Mouse (Mus musculus): ENCODE data around the gene Dek. TPM values are rescaled to one million over a fixed set of nuclear protein-coding genes. Genes with fewer than 3 reads are reported as not detected.
A peak's percentile ranks its signal among the peaks of the same experiment; 100 is the strongest.

Gene Dek
- total RNA-seq, 2 experiments from 2014 or later = 52.5 to 62.9 TPM

DNA sequence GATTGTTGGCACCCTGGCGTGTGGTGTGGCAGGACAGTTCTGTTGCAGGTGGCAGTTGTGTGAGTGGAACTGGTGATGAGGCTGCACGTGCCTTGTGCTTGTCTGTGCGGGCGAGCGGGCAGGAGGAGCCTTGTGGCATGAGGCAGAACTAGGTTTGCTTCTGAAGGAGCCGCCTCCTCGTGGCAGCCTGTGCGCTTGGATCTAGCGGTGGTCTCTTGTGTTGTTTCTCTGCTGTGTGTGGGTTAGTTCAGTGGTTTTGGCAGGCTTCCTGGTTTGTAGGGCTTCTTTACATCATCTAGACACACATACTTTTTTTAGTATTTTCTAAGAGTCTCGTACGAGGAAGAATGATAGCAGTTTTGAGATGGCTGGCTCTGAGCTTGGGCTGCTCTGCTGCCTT lies 49.9 kb downstream of the Dek start:
- no peak for DNase-seq

DNA sequence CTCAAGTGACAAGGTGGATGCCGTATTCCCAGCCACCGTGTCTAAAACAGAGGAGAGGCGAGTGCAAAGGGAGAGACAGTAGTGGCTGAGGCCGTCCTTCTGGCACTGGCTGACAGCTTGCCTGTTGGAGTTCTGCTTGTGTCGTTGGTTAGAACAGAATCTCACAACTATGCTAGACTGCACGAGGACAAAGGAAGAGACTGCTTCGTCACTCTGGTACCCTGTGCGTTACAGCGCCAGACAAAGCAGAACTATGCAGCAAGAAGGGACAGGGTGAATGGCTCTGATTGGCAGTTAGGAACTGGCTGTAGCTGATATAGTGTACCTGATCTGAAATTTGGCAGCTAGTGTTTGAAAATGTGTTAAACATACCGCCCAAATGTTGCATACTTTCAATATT lies 52.0 kb downstream of the Dek start:
- DNase-seq = no peak

DNA sequence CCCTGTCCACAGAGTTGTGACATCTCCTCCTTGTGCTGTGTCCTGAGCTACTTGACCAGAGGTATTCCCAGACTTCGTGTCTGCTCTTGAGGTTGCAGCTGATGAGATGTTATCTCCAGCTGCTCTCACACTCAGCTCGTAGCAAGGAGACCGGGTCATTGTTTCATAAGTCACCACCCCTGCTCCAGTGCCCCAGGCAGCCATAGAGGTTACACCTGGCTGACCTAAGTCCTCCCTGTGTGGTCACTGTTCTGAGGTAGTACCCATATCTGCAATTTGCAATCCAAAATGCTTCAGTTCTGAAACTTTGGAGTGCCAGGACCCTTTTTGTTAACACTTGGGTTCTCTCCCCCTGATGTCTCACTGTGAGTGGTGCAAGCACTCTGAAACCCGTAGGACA lies 56.0 kb downstream of the Dek start:
- no peak for DNase-seq

DNA sequence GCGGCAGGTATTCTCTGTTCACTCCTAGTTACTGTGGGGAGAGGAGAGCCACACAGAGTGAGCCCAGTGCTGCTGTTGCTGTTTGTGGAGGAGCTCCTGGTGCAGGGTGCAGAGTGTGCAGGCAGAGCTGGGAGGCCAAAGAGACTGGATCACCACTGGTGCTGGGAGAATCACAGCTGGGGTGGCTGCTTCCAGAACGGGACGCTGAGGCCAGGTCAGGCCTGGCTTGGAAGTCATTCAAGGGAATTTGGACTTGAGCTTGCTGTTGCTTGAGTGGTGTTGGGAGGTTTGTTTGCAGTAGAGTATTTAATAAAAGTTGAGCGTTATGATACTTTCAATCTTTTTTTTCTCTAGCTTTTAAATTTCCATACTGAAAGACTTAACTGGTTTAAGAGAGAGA lies 58.0 kb downstream of the Dek start:
- no peak for DNase-seq

DNA sequence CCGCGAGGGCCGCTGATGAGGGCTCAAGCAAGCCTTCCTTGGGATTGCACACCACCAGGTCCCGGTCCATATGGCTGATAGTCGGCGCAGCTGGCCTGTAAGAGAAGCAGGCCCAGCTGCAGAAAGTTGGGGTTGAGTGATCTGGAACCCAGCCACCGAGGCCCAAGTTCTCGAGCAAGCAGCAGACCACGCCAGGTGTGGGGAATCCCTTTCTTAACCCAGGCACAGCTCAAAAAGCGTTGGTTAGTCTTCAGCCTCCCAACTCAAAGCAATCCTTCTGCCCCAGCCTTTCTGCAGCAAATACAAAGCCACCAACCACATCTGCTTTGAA lies 61.4 kb downstream of the Dek start, which contains the start of gene Tpmt:
Gene Tpmt (minus strand): TSS at position 121 of the 331 bp plus-strand sequence.
- DNase-seq = no peak

DNA sequence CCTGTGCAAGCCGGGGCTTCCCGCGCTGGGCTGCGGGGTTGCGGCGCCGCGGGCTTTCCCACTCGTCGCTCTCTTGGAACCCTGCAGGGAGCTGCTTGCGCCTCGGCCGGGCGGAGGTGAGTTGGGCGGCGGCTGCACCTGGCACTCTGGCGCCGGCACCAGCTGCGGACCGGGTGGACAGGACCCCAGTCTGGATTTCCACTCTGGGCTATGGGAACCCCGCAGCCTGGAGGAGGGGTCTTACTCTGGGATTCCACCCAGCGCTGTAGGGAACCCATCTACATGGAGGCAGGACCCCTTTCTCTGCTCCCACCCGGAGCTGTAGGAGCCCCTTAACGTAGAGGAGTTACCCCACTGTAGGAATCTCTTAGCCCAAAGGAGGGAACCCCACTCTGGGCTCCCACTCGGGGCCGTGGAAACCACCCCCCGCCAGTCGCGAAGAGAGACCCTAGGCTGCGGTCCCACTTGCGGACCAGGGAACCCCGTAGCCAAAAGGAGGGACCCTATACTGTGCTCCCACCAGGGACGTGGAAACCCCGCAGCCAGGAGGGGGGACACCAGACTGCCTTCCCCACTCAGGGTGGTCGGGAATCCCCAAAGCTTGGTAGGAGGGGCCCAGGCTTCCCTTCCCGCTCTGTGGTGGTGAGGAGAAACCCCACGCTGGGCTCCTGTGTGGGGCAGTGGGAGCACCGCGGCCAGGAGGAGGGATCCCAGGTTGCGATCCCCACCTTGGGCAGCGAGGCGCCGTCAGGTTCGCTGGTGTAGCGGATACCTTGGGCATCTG lies 62.0 kb downstream of the Dek start:
- peak; percentile 31 for DNase-seq

DNA sequence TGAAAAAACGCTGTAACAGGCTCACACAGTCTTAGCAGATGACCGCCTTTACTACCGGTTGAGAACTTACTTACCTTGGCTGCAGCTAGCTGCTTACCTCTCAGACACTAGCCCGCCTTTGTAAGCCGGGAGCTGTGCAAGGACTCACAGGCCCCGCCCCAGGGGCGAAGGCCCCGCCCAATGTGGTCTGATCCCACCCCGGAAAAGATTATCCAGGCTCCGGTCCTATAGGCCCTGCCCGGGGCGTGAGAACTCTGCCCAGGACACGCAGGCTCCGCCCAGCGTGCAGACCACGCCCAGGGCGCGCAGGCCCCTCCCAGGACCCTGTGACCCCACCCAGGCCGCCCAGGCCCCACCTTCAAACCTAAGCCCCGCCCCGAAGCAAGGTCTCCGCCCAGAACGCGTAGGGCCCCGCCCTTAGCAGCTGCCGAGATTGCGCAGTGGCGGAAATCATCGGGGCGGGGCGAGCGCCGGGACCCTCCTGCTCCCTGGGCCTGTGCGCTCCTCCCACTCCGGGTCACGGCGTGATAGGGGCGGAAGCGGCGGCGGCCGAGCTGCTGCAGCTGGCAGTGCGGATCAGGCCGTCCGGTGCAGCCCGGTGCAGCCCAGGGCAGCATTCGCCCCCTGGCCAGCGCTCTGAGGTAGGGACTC lies 62.8 kb downstream of the Dek start, which contains the start of gene Kdm1b:
Gene Kdm1b (plus strand): TSS at position 470 of the 651 bp plus-strand sequence.
- DNase-seq = peak; percentile 99

DNA sequence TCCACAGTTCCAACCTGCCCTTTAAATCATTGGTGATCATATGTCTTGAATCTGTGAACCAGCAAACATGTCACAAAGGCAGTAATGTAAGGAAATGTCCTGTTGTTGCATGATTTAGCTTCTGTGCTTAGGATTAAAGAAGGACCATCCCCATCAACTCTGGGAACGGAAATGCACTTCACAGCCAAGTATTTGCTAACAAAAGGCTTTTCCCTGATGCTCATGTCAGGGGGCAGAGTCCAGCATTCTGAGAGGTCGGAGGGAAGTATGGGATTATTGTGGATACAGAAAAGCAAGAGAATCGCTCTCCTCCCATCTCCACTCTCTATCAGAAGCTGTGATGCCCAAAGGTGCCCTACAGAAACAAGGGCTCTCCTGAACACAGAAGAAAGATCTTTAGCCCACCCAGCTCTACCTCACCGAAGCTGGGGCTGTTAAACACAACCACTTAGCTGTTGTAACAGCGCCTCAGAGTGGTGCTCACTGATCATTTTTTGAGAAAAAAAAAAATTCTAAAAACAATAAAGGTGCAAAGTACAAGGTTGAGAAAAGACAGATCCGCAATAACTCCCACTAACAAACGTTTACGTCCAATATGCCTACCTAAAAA lies 63.9 kb downstream of the Dek start:
- DNase-seq = no peak

DNA sequence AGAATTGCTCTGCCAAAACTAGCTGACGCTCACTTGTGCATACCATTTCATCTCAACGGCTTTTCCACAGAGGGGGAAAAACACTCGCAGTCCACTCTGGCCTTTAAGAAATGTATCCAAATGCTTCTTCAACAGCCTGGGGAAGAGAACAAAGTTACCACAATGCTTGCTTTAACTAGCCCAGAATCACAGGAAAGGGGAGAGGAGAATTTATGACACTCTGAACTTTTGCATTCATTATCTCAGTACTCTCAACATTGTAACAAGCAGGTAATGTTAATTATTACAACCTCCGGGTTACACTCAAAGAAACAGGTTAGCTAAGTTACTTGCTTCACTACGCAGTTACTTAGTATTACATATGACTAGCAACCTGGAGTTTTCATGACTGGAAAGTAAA lies 65.9 kb downstream of the Dek start:
- DNase-seq = no peak

DNA sequence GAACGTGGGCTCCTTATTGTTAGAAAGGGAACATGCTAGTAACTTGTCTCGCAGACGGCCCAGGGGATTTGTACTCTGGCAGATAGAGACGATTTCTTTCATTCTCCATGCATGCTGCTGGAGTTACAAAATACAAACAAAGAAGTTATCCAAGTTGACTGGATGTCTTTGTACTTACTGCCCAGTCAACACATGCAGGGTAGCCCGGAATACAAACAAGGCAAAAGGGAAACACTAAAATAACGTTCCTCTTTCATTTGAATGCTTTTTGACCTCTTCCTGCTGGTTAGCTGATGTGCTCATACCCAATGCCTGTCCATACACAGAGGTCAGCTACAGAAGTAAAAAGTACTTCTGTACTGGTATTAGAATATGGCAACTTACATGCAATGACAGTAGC lies 68.1 kb downstream of the Dek start:
- DNase-seq = no peak

Other genes starting within 250 kb of the Dek start
- gene Kif13a, start 176.3 kb downstream of the Dek start, total RNA-seq (2021) = 10 to 100 TPM; 55.7 to 60.3 TPM
- gene Nhlrc1, start 91.4 kb downstream of the Dek start, total RNA-seq (2021) = 1 to 10 TPM; 3.1 to 3.4 TPM
- 1 to 10 TPM; 6.2 to 6.3 TPM for gene Kdm1b, start 62.7 kb downstream of the Dek start, total RNA-seq (2021)
- 1 to 10 TPM; 7.3 to 9.0 TPM for gene Tpmt, start 61.5 kb downstream of the Dek start, total RNA-seq (2021)
- 10 to 100 TPM; 10.1 to 11.9 TPM for gene Rnf144b, start 16.5 kb upstream of the Dek start, total RNA-seq (2021)

All from gastrocnemius, postnatal 10 days (tissue).